ENCODE assay signal across 13 mouse cellular contexts in genomic region chr16:70326339-70326948, GRCm38 (mm10). TPM values are rescaled to one million over a fixed set of nuclear protein-coding genes. Genes with fewer than 3 reads are reported as not detected.
DNase-seq lines count a peak whose midpoint lies in the region; ATAC-seq and TF ChIP-seq lines count a peak whose summit lies in the region.
"Had no signal": no experiment of that assay in that cellular context is flagged by ENCODE, and none has a peak within 500 bp of the region (broad histone marks: within the 10 kb centered on the region; RNA-seq: fewer than 3 reads in every experiment).

No protein-coding gene starts in this region.

- no peak overlapping the region for H3K4me2 ChIP-seq in heart, embryonic 16.5 days (ENCODE audit: low read depth, low read length)
- no peak overlapping the region for H3K4me2 ChIP-seq in kidney, embryonic 15.5 days
- H3K4me2 ChIP-seq: embryonic facial prominence, embryonic 13.5 days; heart, embryonic 13.5 days; liver, embryonic 13.5 days had no signal

- ATAC-seq in heart, embryonic 16.5 days (replicated peaks; ENCODE audit: extremely low read depth, insufficient read depth, low FRiP score): no peak; the same call in 1 of the 2 replicates
- peak; percentile 93 for ATAC-seq in hematopoietic stem cell, adult 5-6 weeks (replicated peaks in 1 of 2; ENCODE audit: insufficient read depth in 1 of 2, low FRiP score in 2 of 2, low TSS enrichment in 1 of 2, low read depth in 1 of 2, poor library complexity in 2 of 2, severe bottlenecking in 2 of 2)
- ATAC-seq in kidney, embryonic 15.5 days (replicated peaks; ENCODE audit: low FRiP score): no peak

- intact Hi-C loops in heart, postnatal 10 days (cut with DNase I): no loop called here

- H3K27ac ChIP-seq in heart, embryonic 16.5 days (ENCODE audit: low read length): peak overlapping the region; percentile 50; the same call in 1 of the 2 replicates
- H3K27ac ChIP-seq in cerebellum, adult 2 months (ENCODE audit: insufficient read depth, low read length): no peak overlapping the region
- no peak overlapping the region for H3K27ac ChIP-seq in kidney, embryonic 15.5 days
- H3K27ac ChIP-seq: embryonic facial prominence, embryonic 13.5 days; heart, embryonic 13.5 days; liver, embryonic 13.5 days had no signal

- H3K36me3 ChIP-seq in heart, embryonic 16.5 days (ENCODE audit: control insufficient read depth, insufficient read depth): no peaks in the 10 kb centered on the region
- H3K36me3 ChIP-seq in kidney, embryonic 15.5 days: no peaks in the 10 kb centered on the region
- H3K36me3 ChIP-seq: embryonic facial prominence, embryonic 13.5 days; heart, embryonic 13.5 days; liver, embryonic 13.5 days had no signal

- no peak overlapping the region for H3K4me3 ChIP-seq in heart, embryonic 16.5 days (ENCODE audit: low read length)
- no peak overlapping the region for H3K4me3 ChIP-seq in cerebellum, adult 2 months (replicated peaks; ENCODE audit: insufficient read depth, low read depth, low read length)
- H3K4me3 ChIP-seq in kidney, embryonic 15.5 days (replicated peaks): no peak overlapping the region
- H3K4me3 ChIP-seq: embryonic facial prominence, embryonic 13.5 days; heart, embryonic 13.5 days; liver, embryonic 13.5 days had no signal

- H3K27me3 ChIP-seq in heart, embryonic 16.5 days (ENCODE audit: control insufficient read depth, insufficient read depth, low read length): no peaks in the 10 kb centered on the region
- no peaks in the 10 kb centered on the region for H3K27me3 ChIP-seq in cerebellum, adult 2 months (ENCODE audit: control insufficient read depth, insufficient read depth, low read length)
- no peaks in the 10 kb centered on the region for H3K27me3 ChIP-seq in kidney, embryonic 15.5 days
- H3K27me3 ChIP-seq: CH12.LX; embryonic facial prominence, embryonic 13.5 days; heart, embryonic 13.5 days; liver, embryonic 13.5 days had no signal

- no peak overlapping the region for H3K9ac ChIP-seq in heart, embryonic 16.5 days (ENCODE audit: low read length)
- no peak overlapping the region for H3K9ac ChIP-seq in kidney, embryonic 15.5 days
- H3K9ac ChIP-seq: embryonic facial prominence, embryonic 13.5 days; heart, embryonic 13.5 days; liver, embryonic 13.5 days had no signal

- no peak for TF ChIP-seq POLR2A in cerebellum, adult 2 months (IDR thresholded peaks at IDR 0.05; ENCODE audit: borderline replicate concordance, insufficient read depth, low read length)

- no peak for TF ChIP-seq CTCF in cerebellum, adult 2 months (IDR thresholded peaks at IDR 0.05; ENCODE audit: borderline replicate concordance, insufficient read depth, low read depth, low read length)

- H3K9me3 ChIP-seq in heart, embryonic 16.5 days (replicated peaks; ENCODE audit: control insufficient read depth, low read length): no peaks in the 10 kb centered on the region
- no peaks in the 10 kb centered on the region for H3K9me3 ChIP-seq in kidney, embryonic 15.5 days (replicated peaks)
- H3K9me3 ChIP-seq: embryonic facial prominence, embryonic 13.5 days; heart, embryonic 13.5 days; liver, embryonic 13.5 days had no signal

- H3K4me1 ChIP-seq in heart, embryonic 16.5 days (ENCODE audit: control insufficient read depth, insufficient read depth, low read length): peaks cover 11% of the 10 kb centered on the region
- no peaks in the 10 kb centered on the region for H3K4me1 ChIP-seq in cerebellum, adult 2 months (ENCODE audit: control insufficient read depth, insufficient read depth, low read length)
- 0 out of 2 replicates have a peak, but pooled peaks cover 2% of the 10 kb centered on the region for H3K4me1 ChIP-seq in kidney, embryonic 15.5 days
- H3K4me1 ChIP-seq: liver, embryonic 13.5 days had no signal

- 80% methylated on average over 9 of the region's 9 CpGs for WGBS in heart, embryonic 16.5 days
- 94% methylated on average over 9 of the region's 9 CpGs for WGBS in cerebellum, adult 2 months
- 78% methylated on average over 9 of the region's 9 CpGs for WGBS in kidney, embryonic 15.5 days

- no peak for DNase-seq in heart, postnatal 10 days
- peak; percentile 43 for DNase-seq in A20 (ENCODE audit: low read depth, low spot score)
- peak; percentile 75 for DNase-seq in naive thymus-derived CD4-positive, alpha-beta T cell, adult 2 months (ENCODE audit: low read depth)
- no peak for DNase-seq in cerebellum, adult 2 months
- no peak for DNase-seq in gastrocnemius, adult 18-20 months (ENCODE audit: low spot score)
- DNase-seq: kidney, adult 11 months; liver, embryonic 13.5 days had no signal

RNA-seq across cellular contexts. Expression of gene Gbe1, which starts 12.7 kb away (rescaled TPM):
- 79.5 and 81.0 TPM in 2 replicates for polyA plus RNA-seq in heart, embryonic 16.5 days (2015; fragmentation: Nextera tagmentation; extraction: Ambion mirVana)
- total RNA-seq in heart, postnatal 10 days (2021): 10 to 100 TPM; 34.9 to 39.1 TPM
- total RNA-seq in hematopoietic stem cell, adult 5-6 weeks (2017): 45.5 and 50.4 TPM in 2 replicates
- 10.2 and 10.8 TPM in 2 replicates for polyA plus RNA-seq in cerebellum, adult 2 months (2012; rRNA removed)
- 10 to 100 TPM; 53.8 to 70.1 TPM for total RNA-seq in gastrocnemius, adult 18-20 months (2021)
- polyA plus RNA-seq in kidney, embryonic 15.5 days (2015; fragmentation: Nextera tagmentation; extraction: Ambion mirVana): 27.1 and 29.8 TPM in 2 replicates
- total RNA-seq: CH12.LX had no signal

Comparison
In these comparisons a context has a peak if more than half of its experiments do, and no peak if none do; other contexts are left out.
1. ATAC-seq: peak in hematopoietic stem cell, adult 5-6 weeks (2 of 2); none in heart, embryonic 16.5 days (single experiment) and kidney, embryonic 15.5 days (single experiment).
2. DNase-seq: peak in A20 (single experiment) and naive thymus-derived CD4-positive, alpha-beta T cell, adult 2 months (single experiment); none in heart, postnatal 10 days (0 of 2), cerebellum, adult 2 months (0 of 2) and gastrocnemius, adult 18-20 months (single experiment).